Mouse (Mus musculus): ENCODE results near the gene 1500009L16Rik. TPM values are rescaled to one million over a fixed set of nuclear protein-coding genes. Genes with fewer than 3 reads are reported as not detected.

The 1500009L16Rik gene
- total RNA-seq (2021), result 1 to 10 TPM in 1 of 2 experiments, under 1 TPM in 1; 0.57 to 1.1 TPM
- long read RNA-seq, experiment 1, partial matches to known transcripts, result 0 of 2 reads
- long read RNA-seq, experiment 1, other reads (novel, unspliced or antisense), result 1 of 2 reads
- long read RNA-seq, experiment 2, partial matches to known transcripts, result 0 of 1 reads
- long read RNA-seq, experiment 2, other reads (novel, unspliced or antisense), result 0 of 1 reads

GRCm38 (mm10) chr10:83722579-83723031 lies at the start of gene 1500009L16Rik:
TSS of gene 1500009L16Rik (plus strand) at chr10:83722865.
- intact Hi-C loops (cut with DNase I), result no loop called here
- DNase-seq, result peak in 1 of 2 experiments; percentile 22

GRCm38 (mm10) chr10:83681334-83681733 lies 41.3 kb upstream of the 1500009L16Rik start:
- DNase-seq, result no peak
- intact Hi-C loops (cut with DNase I), result no loop called here

GRCm38 (mm10) chr10:83688215-83688614 lies 34.5 kb upstream of the 1500009L16Rik start:
- intact Hi-C loops (cut with DNase I), result no loop called here
- DNase-seq, result no peak

- DNase-seq, result no peak
- intact Hi-C loops (cut with DNase I), result no loop called here
Measured at GRCm38 (mm10) chr10:83692175-83692895, 30.3 kb upstream of the 1500009L16Rik start.

- intact Hi-C loops (cut with DNase I), result no loop called here
- no peak for DNase-seq
Measured at GRCm38 (mm10) chr10:83696226-83696625, 26.4 kb upstream of the 1500009L16Rik start.

- DNase-seq, result no peak
Measured at GRCm38 (mm10) chr10:83706628-83707027, 16.0 kb upstream of the 1500009L16Rik start.

GRCm38 (mm10) chr10:83709920-83710319 lies 12.7 kb upstream of the 1500009L16Rik start:
- no peak for DNase-seq
- intact Hi-C loops (cut with DNase I), result no loop called here

More at GRCm38 (mm10) chr10:83706628-83707027, 16.0 kb upstream of the 1500009L16Rik start:
- intact Hi-C loops (cut with DNase I), result no loop called here

- intact Hi-C loops (cut with DNase I), result no loop called here
- DNase-seq, result no peak
Measured at GRCm38 (mm10) chr10:83711769-83712168, 10.9 kb upstream of the 1500009L16Rik start.

GRCm38 (mm10) chr10:83718855-83719474 lies 3.7 kb upstream of the 1500009L16Rik start:
- intact Hi-C loops (cut with DNase I), result no loop called here
- DNase-seq, result no peak

- DNase-seq, result no peak
- intact Hi-C loops (cut with DNase I), result no loop called here
Measured at GRCm38 (mm10) chr10:83723055-83723454, 390 bp downstream of the 1500009L16Rik start.

- no peak for DNase-seq
- intact Hi-C loops (cut with DNase I), result no loop called here
Measured at GRCm38 (mm10) chr10:83724351-83725059, 1.8 kb downstream of the 1500009L16Rik start.

GRCm38 (mm10) chr10:83726164-83726563 lies 3.5 kb downstream of the 1500009L16Rik start:
- DNase-seq, result peak in 1 of 2 experiments; percentile 17
- intact Hi-C loops (cut with DNase I), result no loop called here

GRCm38 (mm10) chr10:83727846-83728245 lies 5.2 kb downstream of the 1500009L16Rik start:
- DNase-seq, result no peak
- intact Hi-C loops (cut with DNase I), result no loop called here

GRCm38 (mm10) chr10:83728529-83728928 lies 5.9 kb downstream of the 1500009L16Rik start:
- intact Hi-C loops (cut with DNase I), result no loop called here

GRCm38 (mm10) chr10:83729076-83729475 lies 6.4 kb downstream of the 1500009L16Rik start:
- DNase-seq, result no peak
- intact Hi-C loops (cut with DNase I), result no loop called here

More at GRCm38 (mm10) chr10:83728529-83728928, 5.9 kb downstream of the 1500009L16Rik start:
- no peak for DNase-seq

- intact Hi-C loops (cut with DNase I), result no loop called here
- DNase-seq, result peak; percentile 83 to 87
Measured at GRCm38 (mm10) chr10:83729492-83729891, 6.8 kb downstream of the 1500009L16Rik start.

- intact Hi-C loops (cut with DNase I), result no loop called here
Measured at GRCm38 (mm10) chr10:83733725-83734124, 11.1 kb downstream of the 1500009L16Rik start.

GRCm38 (mm10) chr10:83738996-83739655 lies 16.5 kb downstream of the 1500009L16Rik start:
- DNase-seq, result no peak
- intact Hi-C loops (cut with DNase I), result no loop called here

More at GRCm38 (mm10) chr10:83733725-83734124, 11.1 kb downstream of the 1500009L16Rik start:
- DNase-seq, result no peak

- intact Hi-C loops (cut with DNase I), result no loop called here
- DNase-seq, result no peak
Measured at GRCm38 (mm10) chr10:83744656-83745055, 22.0 kb downstream of the 1500009L16Rik start.

- intact Hi-C loops (cut with DNase I), result no loop called here
- no peak for DNase-seq
Measured at GRCm38 (mm10) chr10:83753056-83753455, 30.4 kb downstream of the 1500009L16Rik start.

Data from gastrocnemius, postnatal 36 days (tissue).